Mouse (Mus musculus): Measurements from ENCODE around the gene Gpr107. TPM values are rescaled to one million over a fixed set of nuclear protein-coding genes. Genes with fewer than 3 reads are reported as not detected.
A peak's percentile ranks its signal among the peaks of the same experiment; 100 is the strongest.

The Gpr107 gene
- total RNA-seq, 1 experiment from 2014 or later: 46.8 TPM

DNA sequence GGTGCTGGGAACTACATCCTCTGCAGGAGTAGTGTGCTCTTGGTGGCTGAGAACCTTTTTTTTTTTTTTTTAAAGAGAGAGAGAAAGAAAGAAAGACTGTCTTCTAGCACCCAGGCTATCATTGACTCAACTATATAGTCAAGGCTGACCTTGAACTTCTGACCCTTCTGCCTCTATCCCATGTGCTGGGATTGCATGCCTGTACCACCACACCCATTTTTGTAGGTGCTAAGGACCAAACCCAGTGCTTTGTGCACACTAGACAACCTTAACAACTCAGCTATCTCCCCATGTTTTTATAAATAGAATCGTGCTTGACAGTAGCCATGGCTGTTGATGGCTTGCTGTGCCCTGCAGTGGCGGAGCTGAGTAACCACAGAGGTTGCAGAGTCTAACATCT is 47.9 kb downstream of the Gpr107 start:
- DNase-seq: no peak

DNA sequence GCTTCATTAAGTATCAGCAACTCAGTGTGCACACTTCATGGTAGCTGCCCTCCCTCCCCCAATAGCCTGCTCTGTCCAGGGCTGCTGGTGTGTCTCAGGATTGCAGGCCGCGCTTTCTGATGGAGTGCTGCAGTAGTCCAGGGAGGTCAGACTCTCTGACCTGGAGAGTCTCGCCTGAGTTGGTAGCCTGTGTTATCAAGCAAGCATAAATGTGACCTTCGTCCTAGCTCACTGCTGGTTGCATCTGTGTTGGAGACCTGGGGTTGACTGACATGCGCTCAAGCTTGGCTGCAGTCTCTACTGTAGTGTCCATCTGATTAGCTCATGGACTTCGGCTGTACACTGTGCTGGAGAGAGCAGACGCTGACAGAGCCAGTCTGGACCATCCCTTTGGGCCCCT is 49.7 kb downstream of the Gpr107 start:
- DNase-seq: no peak

DNA sequence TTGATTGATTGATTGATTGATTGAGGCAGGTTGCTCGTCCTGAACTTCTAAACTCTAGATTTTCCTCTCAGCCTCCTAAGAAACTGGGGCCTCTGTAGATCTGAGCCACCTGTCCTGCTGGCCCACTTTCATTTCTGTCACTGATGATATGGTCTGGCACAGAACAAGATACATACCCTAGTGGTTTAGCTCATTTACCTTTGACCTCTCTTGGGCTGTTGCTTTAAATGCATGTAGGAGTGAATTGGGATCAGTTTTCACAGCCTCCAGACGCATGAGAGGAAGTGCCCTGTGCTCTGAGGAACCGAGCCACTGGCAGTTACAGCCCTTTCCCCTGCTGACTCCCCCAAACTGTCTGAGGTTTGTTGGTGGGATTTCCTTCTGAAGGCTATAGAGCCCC is 50.2 kb downstream of the Gpr107 start:
- DNase-seq: no peak

DNA sequence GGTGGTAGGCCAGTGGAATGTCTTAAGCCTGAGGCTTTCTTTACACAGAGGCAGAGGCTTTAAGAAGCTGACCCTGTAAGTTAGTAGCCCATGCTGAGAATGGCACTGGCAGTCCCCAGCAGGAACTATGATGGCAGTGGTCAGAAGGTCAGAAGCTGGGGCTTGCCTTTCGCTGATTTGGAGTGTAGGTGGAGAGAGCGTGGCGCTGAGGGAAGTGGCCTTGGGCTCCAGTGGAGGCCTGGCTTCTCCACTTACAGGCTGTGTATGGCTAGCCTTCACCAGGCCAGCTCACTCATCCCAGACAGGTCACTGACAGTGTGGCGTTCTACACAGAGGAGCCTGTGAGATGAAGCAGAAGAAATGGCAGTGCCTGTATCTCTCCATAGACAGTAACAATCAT is 50.8 kb downstream of the Gpr107 start:
- peak; percentile 49 for DNase-seq

DNA sequence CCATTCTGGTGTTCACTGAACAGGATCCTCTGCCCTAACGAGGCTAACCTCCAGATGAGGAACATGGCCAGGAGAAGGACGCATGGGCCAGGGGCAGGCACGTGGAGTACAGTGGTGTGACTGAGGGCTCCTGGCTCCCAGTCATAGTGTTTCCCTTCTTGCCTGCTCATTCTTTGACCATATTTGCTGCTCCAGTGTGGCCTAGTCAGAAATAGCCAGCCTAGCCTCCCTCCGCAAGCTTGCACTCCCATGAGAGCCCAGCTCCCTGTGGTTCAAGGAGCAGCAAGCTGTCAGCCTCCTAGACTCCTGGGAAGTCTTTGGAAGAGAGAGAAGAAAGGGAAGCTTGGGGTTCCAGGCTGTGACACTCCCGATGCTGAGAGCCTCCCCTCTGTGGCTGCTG is 52.6 kb downstream of the Gpr107 start:
- DNase-seq: no peak

DNA sequence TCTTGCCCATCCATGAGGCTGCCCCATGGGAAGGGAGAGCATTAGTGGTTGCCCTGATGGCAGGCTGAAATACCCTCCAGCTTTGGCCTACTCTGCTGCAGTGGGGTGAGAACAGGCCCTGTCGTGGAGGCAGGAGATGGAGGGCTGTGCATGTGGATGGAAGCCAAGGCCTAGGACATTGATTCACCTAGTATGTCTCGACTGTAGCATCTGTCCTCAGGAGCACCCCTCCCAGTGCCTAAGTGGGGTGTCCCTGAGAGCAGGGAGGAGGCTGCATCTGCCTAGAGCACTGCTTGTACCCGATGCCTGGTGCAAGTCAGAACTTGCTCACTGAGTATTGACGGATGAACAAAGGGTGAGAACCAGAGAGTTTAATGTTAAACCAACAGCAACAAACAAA is 54.1 kb downstream of the Gpr107 start:
- DNase-seq: peak; percentile 39

DNA sequence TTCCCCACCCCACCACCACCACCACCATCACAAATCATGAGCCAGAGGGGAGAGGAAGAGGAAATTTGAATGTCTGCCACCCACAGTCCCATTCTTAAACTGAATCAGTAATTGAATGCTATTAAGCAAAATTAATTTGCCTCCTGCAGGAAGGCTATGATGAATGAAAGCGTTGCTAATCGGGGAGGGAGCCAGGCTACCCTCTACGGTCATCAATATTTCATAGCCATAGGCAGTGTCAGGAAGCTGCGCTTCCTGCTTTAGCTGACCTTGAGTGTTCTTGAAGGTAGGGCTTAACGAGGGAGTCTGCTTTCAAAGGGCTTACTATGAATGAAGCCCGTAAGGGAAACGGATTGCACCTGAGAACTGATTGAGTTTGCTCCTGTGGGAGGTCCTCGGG is 54.8 kb downstream of the Gpr107 start:
- DNase-seq: no peak

DNA sequence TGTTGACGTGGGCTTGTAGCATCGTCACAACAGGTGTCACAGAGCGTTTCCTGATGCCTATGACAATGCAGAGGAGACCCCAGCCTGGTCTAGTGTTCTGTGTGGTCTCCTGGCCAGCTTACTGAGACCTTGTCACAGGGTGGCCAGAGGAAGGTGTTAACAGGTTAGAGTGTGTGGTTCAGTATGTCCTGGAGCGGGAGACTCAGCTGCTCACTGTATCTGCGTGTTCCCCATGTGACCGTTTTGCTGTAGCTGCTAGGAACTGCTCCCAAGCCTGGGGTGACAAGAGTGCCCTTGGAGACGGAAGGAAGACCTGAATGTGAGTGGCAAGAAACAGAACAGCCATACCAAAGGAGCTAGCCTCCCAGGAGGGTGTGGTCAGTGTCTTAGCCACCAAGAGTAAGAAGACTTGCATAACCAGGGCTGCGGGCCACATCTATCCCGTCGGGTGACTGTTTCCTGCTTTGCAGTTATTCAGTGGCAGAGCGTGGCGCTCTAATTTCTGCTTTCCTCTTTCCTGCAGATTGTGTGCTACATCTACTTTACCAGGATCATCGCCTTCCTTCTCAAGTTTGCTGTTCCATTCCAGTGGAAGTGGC is 56.5 kb downstream of the Gpr107 start:
- DNase-seq: no peak

DNA sequence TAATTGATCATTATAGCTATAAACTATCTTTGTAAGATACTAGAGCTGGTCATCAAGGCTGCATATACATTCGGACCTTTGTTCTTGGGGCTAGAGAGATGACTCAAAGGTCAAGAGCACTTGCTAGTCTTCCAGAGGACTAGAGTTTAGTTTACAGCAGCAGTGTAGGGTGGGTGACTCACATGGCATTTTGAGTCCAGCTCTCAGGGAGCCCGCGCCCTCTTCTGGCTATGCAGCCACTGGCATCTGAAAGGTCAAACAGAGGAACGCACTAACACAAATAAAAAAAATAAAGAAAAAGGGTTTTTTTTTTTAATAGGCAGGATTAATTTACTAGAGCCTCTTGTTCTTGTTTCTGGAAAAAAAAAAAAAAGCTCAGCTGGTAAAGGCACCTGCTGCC is 57.4 kb downstream of the Gpr107 start:
- DNase-seq: peak; percentile 85

DNA sequence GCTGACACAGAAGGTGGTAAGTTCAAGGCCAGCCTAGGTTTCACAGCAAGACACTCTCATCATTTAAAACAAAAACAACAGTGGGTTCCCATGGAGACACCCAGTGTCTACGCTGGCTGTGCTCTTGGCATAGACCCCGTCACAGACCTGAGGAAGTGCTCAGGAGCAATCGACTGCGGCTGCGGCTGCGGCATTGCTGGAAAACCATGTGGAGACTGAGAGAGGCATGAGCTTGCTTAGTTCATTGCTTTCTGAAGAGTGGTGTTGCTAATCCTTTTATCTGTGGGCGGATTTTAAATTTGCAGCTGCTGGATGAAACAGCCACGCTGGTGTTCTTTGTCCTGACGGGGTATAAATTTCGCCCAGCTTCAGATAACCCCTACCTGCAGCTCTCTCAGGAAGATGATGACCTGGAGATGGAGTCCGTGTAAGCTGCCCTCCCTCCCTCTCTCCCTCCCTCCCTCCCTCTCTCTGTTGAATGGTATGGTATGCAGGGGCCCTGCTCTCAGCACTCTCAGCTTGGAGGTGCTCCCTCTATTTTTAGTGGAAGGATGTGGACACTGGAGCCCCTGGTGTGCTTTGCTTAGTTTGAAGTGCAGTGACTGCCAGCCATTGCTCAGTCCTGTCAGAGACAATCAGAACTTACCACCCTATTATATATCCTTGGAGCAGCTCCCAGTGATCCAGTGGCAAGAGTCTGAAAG is 58.2 kb downstream of the Gpr107 start:
- no peak for DNase-seq

DNA sequence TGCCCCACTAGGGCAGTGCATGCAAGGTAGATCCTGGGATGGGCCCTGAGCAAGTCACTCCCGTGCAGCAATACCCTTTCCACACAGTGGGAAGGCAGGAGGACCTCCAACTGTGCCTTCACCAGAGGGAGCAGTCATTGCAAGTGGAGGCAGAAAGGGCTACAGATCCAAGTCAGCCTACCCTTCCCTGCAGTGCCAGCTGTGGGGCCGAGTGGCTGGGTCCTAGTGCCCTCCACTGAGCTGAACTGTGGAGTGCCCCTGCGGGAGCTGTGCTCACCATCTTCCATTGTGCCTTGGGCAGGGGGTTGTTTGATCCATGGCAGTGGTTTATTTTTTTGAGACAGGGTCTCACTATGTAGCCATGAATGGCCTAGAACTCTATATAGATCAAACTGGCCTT is 59.1 kb downstream of the Gpr107 start:
- DNase-seq: no peak

DNA sequence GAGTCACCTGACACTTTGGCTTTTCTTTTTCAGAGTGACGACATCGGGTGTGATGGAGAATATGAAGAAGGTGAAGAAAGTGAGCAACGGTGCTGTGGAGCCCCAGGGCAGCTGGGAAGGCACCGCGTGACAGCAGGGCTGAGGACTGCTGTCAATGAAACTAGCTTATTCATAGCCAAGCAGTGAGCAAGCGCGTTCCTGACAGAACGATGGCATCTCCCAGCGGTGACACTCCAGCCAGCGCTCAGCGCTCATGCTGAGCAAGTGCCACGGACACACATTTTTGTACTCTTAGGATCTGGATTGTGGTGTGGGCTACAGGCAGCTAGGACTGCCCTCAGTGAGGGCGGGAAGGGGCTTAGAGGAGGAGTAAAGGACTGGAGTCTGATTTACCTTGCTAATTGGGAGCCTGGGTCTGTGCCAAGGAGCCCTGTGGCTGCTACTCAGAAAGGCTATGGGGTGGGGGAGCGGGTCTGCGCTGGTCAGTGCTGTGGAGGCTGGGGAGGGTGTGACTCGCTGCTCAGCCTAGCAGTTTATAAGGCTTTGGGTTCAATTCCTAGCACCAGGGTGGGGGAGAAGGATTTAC is 62.2 kb downstream of the Gpr107 start:
- DNase-seq: no peak

DNA sequence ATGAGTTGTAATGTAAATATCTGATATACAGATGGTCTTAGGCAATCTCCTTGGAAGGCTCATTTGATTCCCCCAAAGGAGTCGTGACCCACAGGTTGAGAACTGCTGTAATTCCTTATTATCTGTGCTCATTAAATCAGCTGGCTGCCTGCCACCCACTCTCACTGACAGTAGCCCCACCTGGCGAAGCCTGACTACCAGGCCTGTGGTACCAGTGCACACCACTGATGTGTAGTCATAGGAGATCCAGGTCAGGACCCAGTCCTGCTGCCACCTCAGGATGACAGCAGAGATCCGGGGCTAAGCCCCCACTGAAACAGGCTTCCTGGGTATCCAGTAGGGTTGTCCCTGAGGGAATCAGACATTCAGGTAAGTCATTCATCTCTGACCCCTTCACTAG is 66.5 kb downstream of the Gpr107 start:
- DNase-seq: no peak

DNA sequence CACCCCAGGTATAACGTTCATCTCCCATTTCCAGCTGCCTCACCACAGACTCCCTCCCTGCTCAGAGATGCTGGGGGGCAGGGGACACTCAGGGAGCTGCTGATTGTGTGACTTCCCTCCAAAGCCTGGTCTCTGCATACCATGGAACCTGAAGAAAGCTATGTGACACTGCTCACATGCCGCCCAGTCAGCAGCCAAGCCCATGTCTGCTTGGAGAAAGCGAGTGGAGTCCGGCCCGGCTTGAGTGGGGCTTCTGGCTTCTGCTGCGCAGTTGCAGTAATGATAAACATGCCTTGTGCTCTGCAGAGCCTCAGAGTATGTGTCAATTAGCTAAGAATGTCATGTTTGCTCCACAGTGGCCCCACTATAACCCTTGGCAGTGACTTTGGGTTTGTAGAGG is 67.4 kb downstream of the Gpr107 start:
- DNase-seq: no peak

DNA sequence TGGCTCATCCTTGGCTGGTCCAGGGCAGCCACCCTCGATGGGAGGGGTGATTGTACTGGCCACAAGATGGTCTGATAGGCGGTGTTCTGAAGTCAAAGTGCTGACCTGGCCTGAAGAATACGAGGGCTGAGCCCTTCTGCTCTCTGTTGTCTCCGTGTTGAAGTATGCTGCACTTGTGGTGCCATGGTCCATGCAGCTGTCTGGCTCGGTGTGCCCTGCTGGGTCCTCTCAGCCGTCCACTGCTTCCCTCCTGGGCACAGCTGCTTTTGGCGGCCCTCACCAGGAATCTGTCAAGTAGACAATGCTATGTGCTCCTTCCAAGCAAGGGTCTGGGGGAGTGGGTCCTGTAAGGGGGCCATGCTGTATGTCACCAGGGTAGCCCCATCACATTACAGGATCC is 68.7 kb downstream of the Gpr107 start:
- no peak for DNase-seq

DNA sequence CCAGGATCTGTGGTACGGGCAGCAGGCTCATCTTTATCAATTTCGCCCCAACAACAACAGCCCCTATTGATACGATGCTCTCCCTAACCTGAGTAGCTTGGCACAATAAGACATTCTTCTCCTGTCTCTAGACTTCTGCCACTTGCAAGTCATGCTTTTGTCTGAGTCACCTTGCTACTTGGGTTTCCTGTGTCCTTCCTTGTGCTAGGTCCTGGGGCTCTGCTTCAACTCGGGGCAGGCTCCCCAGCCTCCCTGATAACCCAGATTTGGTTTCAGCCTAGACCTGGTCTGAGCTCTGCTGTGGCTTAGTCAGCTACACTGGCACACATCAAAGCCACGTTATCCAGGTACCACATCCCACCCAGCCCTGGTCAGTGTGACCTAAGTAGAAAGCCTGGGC is 69.5 kb downstream of the Gpr107 start:
- no peak for DNase-seq

DNA sequence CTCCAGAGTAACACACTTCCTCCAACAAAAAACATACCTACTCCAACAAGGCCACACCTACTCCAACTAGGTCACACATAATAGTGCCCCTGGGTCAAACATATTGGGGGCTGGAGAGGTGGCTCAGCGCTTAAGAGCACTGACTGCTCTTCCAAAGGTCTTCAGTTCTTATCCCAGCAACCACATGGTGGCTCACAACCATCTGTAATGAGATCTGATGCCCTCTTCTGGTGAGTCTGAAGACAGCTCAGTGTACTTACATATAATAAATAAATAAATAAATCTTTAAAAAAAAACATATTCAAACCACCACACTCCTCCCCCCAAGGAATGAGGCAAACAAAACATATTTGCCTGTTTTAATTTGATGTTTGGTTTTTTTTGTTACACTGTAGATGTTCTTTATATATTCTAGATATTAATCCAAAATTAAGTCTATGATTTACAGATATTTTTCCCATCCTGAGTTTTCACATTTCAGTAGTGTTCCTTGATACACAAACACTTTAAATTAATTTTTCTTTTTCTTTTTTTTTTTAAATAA is 76.7 kb downstream of the Gpr107 start:
- DNase-seq: no peak

DNA sequence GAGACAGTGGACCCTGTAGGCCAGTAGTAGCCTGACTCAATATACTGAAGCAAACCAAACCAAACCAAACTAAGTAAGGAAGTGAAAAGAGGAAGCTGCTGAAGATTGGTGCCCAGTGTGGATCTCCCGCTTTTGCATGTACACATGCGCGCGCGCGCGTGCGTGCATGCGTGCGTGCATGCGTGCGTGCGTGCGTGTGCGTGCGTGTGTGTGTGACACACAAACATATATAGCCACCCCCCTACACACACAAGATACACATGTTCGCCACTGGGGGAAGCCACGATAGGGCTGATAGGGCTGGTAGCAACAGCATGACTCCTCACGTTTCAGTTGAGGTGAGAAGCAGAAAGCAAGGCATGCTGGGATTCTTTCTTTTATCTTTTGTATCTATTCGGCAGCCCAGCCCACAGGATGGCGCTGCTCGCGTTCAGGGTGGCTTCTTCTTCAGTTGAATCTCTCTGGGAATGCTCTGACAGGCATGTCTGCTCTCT is 87.1 kb downstream of the Gpr107 start:
- DNase-seq: peak; percentile 44

DNA sequence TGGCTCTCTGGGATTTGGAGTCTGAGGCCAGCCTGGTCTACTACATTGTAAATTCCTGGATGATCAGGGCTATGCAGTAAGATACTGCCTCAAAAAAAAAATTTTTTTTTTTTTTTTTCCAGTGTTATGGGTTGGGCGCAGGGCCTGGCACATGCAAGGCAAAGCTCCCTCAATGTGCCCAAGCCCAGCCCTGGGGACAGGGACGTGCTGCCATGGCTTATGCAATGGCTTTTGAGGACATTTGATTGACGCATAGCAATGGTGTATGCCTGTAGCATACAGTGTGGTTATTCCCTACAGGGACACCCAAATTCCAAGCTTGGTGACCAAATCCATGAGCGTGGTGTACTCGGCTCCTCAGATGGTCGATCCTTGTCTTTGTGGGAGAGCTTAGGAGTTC is 87.7 kb downstream of the Gpr107 start:
- DNase-seq: peak; percentile 52

DNA sequence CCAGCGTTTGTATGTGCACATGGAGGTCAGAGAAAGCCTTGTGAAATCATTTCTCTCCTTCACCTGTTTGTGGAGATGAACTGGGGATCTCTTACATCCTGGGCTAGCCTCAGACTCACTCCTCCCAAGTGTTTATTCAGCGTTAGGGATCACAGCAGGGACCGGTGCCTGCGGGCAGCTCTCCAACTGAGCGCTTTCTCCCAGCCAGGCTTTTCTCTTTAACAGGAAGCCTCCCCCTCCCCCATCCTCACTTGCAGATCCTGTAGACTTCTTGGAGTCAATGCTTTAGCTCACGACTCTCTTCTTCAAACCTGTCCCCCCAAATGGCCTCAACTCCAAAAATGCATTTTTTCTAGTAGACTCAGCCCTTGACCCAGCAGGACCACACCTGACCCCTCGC is 89.5 kb downstream of the Gpr107 start:
- DNase-seq: no peak

DNA sequence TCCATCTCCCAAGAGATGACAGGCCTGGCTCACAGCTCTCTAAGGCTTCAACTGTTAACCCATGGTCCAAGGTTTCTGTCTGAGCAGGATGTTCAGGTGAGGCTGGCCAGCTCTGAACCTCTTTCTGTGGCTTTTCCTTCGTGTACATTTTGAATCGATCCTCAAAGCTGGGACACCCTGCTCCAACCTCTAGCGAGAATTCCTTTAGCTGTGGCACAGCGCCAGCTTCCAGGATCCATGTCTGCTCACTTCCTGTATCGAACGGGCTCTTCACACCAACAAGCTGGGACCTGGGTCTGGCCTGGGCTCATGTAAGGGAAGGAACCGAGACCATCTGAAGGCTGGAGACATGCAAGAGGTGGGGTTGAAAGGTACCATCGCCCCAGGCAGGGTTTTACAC is 92.1 kb downstream of the Gpr107 start:
- DNase-seq: no peak

DNA sequence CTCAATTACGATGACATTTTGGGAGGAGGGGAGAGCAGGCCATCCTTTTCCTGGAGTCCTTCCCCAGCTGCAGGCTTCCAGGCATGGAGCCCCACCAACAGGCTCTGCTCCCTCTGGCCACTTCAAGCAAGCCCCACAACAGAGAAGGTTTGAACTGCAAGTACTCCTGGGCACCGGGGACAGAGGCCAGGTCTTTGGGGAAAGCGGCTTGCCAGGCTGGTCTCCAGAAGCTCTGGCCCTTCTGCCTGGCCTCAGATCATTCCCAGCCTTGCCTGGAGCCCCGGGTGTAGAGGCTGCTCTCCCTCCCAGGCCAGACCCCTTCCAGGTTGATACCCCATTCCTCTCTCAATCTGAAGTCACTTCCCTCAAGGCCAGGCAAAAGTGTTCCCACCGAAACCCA is 92.9 kb downstream of the Gpr107 start:
- peak; percentile 56 for DNase-seq

DNA sequence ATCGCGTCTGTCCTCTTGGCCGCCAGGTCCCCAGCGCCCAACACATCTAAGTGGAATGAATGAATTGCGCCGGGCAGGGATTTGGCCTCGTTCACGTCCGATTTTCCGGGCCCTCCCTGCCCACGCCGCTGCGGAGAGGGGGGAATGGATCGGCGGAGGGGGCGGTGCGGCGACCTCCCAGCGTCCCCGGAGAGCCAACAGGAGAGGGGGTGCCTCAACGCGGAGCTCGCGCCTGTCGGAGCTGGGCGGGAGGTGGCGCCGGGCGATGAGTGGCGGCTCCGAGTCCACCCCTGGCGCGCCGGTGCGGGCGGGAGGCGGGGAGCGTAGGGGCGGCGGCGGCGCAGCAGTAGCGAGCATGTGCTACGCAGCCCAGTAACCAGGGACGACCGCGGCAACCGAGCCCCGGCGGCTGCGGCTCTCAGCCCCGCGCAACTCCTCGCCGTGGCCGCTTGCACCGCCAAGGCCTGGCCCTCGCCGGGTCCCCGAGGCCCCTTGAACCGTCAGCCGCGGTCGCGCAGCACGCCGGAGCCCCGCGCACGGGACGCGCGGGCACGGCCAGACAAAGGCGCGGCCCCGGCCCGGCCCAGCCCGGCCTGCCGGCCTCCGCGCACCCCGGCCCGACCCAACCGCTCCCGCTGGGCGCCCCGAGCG is 93.5 kb downstream of the Gpr107 start, which contains the start of gene Ncs1:
TSS of gene Ncs1 (plus strand) at position 333 of the 651 bp plus-strand sequence.
- DNase-seq: peak; percentile 85

Data from adrenal gland, postnatal 14 days (tissue).